Mouse (Mus musculus): ENCODE measurements around the gene Ndufb7. TPM values are rescaled to one million over a fixed set of nuclear protein-coding genes. Genes with fewer than 3 reads are reported as not detected.
A peak's percentile ranks its signal among the peaks of the same experiment; 100 is the strongest.

Gene Ndufb7
- polyA plus RNA-seq, 1 experiment from 2014 or later, result 304 TPM

DNA sequence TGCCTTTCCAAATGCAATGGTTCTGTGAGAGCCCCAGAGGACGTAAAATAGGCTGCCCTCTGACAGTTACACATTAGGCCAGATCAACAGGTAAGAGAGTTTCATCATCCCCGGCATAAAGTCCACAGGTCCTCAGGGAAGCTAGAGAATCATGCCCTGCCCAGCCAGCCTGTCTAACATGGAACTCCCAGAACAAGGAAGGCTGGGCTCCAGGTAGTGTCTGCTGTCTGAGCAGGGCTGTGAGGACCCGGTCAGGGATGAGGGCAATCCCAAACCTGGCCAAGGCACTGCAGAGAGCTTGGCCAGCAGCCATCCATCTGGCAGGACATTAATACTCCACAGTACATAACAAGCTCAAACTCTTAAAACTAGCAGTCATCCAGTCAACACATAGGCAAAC is 18.9 kb downstream of the Ndufb7 start:
- peak overlapping the region; percentile 62 for H3K27ac ChIP-seq (ENCODE audit: low read depth)
- no peaks in the 10 kb centered on the region for H3K36me3 ChIP-seq (replicated peaks; ENCODE audit: insufficient read depth, low read length)
- TF ChIP-seq CTCF (IDR thresholded peaks at IDR 0.05; ENCODE audit: low read depth) (no peak), EP300 (IDR thresholded peaks at IDR 0.05; ENCODE audit: low read depth) (no peak)

DNA sequence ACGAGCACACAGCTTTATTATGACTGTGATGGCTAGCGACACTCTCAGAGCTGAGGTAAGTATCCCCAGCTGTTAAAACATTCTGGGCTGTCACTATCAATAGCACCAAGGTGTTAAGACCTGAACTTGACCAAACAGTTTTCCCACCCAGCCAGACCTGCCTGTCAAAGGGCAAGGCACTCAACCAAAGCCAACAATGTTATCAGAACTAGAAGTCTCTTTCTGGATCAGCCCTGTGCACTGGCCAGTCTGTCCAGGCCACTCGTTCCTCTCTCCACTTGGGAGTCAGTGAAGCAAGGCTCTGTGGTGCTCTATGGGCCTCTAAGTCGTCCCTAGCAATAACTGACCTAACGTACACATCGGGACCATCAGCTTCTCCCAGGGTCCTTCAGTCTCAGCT is 21.2 kb downstream of the Ndufb7 start:
- Histone ChIP-seq H3K4me3 (ENCODE audit: low read depth, low read length) (no peak overlapping the region), H3K4me2 (ENCODE audit: low read depth, low read length) (no peak overlapping the region), H3K27me3 (ENCODE audit: insufficient read depth, low read length) (no peaks in the 10 kb centered on the region), H3K36me3 (replicated peaks; ENCODE audit: insufficient read depth, low read length) (0 out of 2 replicates have a peak, but pooled peaks cover 2% of the 10 kb centered on the region), H3K9ac (replicated peaks) (no peak overlapping the region), H3K4me1 (ENCODE audit: insufficient read depth) (peaks cover 34% of the 10 kb centered on the region), H3K27ac (ENCODE audit: low read depth) (no peak overlapping the region), H3K9me3 (ENCODE audit: low read length) (no peaks in the 10 kb centered on the region)
- ATAC-seq (no peak), DNase-seq (no peak)
- TF ChIP-seq CTCF (IDR thresholded peaks at IDR 0.05; ENCODE audit: low read depth) (no peak), EP300 (IDR thresholded peaks at IDR 0.05; ENCODE audit: low read depth) (no peak)
- 77% methylated on average over 6 of the region's 6 CpGs for WGBS (ENCODE audit: insufficient replicate concordance)

More for the DNA sequence above, 18.9 kb downstream of the Ndufb7 start:
- Histone ChIP-seq H3K4me1 (ENCODE audit: insufficient read depth) (peaks cover 28% of the 10 kb centered on the region), H3K4me3 (ENCODE audit: low read depth, low read length) (no peak overlapping the region), H3K4me2 (ENCODE audit: low read depth, low read length) (no peak overlapping the region), H3K9ac (replicated peaks) (no peak overlapping the region), H3K9me3 (ENCODE audit: low read length) (no peaks in the 10 kb centered on the region), H3K27me3 (ENCODE audit: insufficient read depth, low read length) (no peaks in the 10 kb centered on the region)
- DNase-seq, result no peak
- WGBS (ENCODE audit: insufficient replicate concordance), result 56% methylated on average over 3 of the region's 3 CpGs
- ATAC-seq, result peak; percentile 88

DNA sequence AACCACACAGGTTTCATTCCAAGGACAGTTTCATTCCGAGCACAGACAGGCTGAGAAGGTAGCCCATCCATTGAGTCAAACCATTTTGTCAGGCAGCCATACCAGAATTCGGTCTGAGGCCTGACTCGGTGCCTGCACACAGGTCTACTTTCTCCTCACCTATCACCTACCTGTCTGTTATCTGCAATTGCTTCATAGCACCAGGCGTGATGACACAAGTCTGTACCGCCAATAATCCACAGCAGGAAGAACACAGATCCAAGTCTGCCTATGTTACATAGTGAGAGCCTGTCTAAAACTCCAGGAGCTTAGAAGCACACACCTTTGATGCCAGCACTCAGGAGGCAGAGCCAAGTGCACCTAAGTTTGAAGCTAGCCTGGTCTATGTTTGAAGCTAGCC is 22.4 kb downstream of the Ndufb7 start:
- no peak for TF ChIP-seq CTCF (IDR thresholded peaks at IDR 0.05; ENCODE audit: low read depth)
- ATAC-seq, result peak; percentile 55
- Histone ChIP-seq H3K27me3 (ENCODE audit: insufficient read depth, low read length) (no peaks in the 10 kb centered on the region), H3K9ac (replicated peaks) (no peak overlapping the region), H3K4me3 (ENCODE audit: low read depth, low read length) (no peak overlapping the region), H3K36me3 (replicated peaks; ENCODE audit: insufficient read depth, low read length) (0 out of 2 replicates have a peak, but pooled peaks cover 2% of the 10 kb centered on the region), H3K9me3 (ENCODE audit: low read length) (no peaks in the 10 kb centered on the region), H3K4me1 (ENCODE audit: insufficient read depth) (peaks cover 37% of the 10 kb centered on the region), H3K4me2 (ENCODE audit: low read depth, low read length) (no peak overlapping the region), H3K27ac (ENCODE audit: low read depth) (peak overlapping the region; percentile 49; the same call in 1 of the 2 replicates)
- WGBS (ENCODE audit: insufficient replicate concordance), result 80% methylated on average over 5 of the region's 5 CpGs
- DNase-seq, result no peak

DNA sequence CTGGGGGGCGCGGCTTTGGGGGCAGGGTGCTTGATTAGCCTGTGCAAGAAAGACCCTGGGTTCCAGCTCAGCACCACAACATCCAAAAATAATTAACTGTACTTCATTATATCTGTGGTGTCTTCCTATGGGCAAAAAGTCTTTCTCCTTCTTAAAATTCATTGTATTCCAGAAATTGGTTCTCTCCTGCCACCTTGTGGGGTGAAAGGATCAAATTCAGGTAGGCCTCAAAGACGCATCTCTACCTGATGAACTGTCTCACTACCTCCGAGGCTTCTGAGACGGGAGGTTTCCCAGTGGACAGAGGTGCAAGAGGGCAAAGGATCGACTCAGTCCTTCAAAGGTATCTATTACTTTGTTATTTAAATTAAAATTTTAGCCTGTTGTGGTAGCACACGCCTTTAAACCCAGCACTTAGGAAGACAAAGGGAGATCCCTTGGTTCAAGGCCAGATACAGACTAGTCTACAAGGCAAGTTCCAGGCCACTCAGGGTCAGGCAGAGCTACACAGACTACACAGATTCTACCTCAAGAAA is 24.1 kb downstream of the Ndufb7 start:
- H3K9me3 ChIP-seq (ENCODE audit: low read length), result no peaks in the 10 kb centered on the region
- H3K27me3 ChIP-seq (ENCODE audit: insufficient read depth, low read length), result no peaks in the 10 kb centered on the region
- H3K4me1 ChIP-seq (ENCODE audit: insufficient read depth), result peaks cover 27% of the 10 kb centered on the region
- H3K27ac ChIP-seq (ENCODE audit: low read depth), result no peak overlapping the region
- DNase-seq (no peak), ATAC-seq (no peak)
- H3K36me3 ChIP-seq (replicated peaks; ENCODE audit: insufficient read depth, low read length), result 0 out of 2 replicates have a peak, but pooled peaks cover 2% of the 10 kb centered on the region
- TF ChIP-seq CTCF (IDR thresholded peaks at IDR 0.05; ENCODE audit: low read depth) (peak; percentile 51), EP300 (IDR thresholded peaks at IDR 0.05; ENCODE audit: low read depth) (no peak)
- WGBS (ENCODE audit: insufficient replicate concordance), result 85% methylated on average over 7 of the region's 7 CpGs
- H3K4me2 ChIP-seq (ENCODE audit: low read depth, low read length), result no peak overlapping the region
- no peak overlapping the region for H3K4me3 ChIP-seq (ENCODE audit: low read depth, low read length)
- no peak overlapping the region for H3K9ac ChIP-seq (replicated peaks)

DNA sequence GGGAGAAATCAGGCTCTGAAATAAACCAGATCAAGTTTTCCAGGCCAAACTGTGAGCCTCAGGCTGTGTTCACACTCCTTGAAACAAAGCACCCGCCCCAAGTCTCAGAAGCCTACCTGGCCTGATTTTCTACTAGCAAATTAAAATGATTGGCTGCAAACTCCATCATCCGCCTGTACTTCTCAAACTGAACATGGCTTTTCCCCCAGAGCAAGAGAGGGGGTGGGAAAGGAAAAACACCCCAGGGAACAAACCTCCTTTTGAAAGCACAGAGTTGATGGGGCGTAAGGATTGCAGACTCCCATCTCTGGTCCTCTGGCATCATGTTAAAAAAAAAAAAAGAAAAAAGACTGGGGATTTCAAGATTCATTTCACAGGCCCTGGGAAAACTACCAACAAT is 26.2 kb downstream of the Ndufb7 start:
- H3K9me3 ChIP-seq (ENCODE audit: low read length), result no peaks in the 10 kb centered on the region
- no peak overlapping the region for H3K27ac ChIP-seq (ENCODE audit: low read depth)
- no peaks in the 10 kb centered on the region for H3K27me3 ChIP-seq (ENCODE audit: insufficient read depth, low read length)
- H3K4me3 ChIP-seq (ENCODE audit: low read depth, low read length), result 0 out of 2 replicates have a peak overlapping the region, but pooled peaks have one; percentile 76
- ATAC-seq (no peak), DNase-seq (no peak)
- H3K4me2 ChIP-seq (ENCODE audit: low read depth, low read length), result peak overlapping the region; percentile 94
- H3K4me1 ChIP-seq (ENCODE audit: insufficient read depth), result peaks cover 18% of the 10 kb centered on the region
- 0 out of 2 replicates have a peak, but pooled peaks cover 2% of the 10 kb centered on the region for H3K36me3 ChIP-seq (replicated peaks; ENCODE audit: insufficient read depth, low read length)
- TF ChIP-seq CTCF (IDR thresholded peaks at IDR 0.05; ENCODE audit: low read depth) (no peak), EP300 (IDR thresholded peaks at IDR 0.05; ENCODE audit: low read depth) (no peak)
- WGBS (ENCODE audit: insufficient replicate concordance), result 79% methylated on average over 3 of the region's 3 CpGs
- peak overlapping the region; percentile 42; the same call in 1 of the 2 replicates for H3K9ac ChIP-seq (replicated peaks)

DNA sequence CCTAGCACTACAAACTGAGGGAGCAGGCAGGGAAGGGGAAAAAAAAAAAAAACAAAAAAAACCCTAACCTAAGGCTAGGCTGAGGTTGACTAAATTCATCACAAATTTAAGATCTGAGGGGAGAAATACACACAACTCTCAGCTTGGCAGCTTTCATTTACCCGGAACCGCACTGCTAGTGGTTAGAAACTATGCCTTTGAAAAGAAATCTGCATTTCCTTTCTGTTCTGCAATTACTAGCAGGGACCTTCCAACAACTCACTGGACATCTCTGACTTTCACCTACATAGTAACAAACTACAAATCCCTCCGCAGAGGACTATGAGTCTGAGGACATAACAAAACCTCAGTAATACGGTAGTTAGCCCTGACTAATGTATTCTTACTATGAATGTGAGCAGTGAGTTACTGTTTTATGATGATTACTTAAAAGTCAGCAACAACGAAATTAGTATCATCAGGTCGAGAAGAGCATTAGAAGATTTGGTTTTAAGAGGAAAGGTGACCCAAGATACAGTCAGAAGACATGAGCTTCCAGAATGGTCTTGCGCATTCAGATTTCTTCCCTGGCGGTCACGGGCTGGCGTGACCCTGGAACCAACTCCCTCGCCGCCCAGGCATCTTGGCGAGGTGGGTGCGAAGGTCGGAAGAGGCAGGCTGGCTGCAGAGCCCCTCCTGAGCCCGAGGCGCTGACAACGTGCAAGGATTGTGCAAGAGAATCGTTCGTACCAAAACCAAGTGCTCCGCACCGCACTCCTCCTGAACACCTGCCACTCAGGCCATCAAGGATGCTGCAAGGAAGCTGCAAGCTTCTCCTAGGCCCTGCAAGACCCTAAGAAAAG is 27.1 kb downstream of the Ndufb7 start:
- Histone ChIP-seq H3K9me3 (ENCODE audit: low read length) (no peaks in the 10 kb centered on the region), H3K27me3 (ENCODE audit: insufficient read depth, low read length) (no peaks in the 10 kb centered on the region), H3K4me3 (ENCODE audit: low read depth, low read length) (peak overlapping the region; percentile 76), H3K4me1 (ENCODE audit: insufficient read depth) (peaks cover 13% of the 10 kb centered on the region), H3K4me2 (ENCODE audit: low read depth, low read length) (peak overlapping the region; percentile 94), H3K36me3 (replicated peaks; ENCODE audit: insufficient read depth, low read length) (0 out of 2 replicates have a peak, but pooled peaks cover 2% of the 10 kb centered on the region), H3K9ac (replicated peaks) (peak overlapping the region; percentile 82), H3K27ac (ENCODE audit: low read depth) (peak overlapping the region; percentile 94)
- TF ChIP-seq EP300 (IDR thresholded peaks at IDR 0.05; ENCODE audit: low read depth), result no peak
- TF ChIP-seq CTCF (IDR thresholded peaks at IDR 0.05; ENCODE audit: low read depth), result no peak
- peak; percentile 13 for ATAC-seq
- DNase-seq, result no peak
- 4% methylated on average over 22 of the region's 22 CpGs for WGBS (ENCODE audit: insufficient replicate concordance)
